Mouse (Mus musculus): ENCODE measurements at regions not wholly inside any gene's neighbourhood (a gene's known extent, or its start where the extent isn't known, plus 50 kb on each side); places are given as distances from the start of the nearest gene placed in this dataset.

DNA sequence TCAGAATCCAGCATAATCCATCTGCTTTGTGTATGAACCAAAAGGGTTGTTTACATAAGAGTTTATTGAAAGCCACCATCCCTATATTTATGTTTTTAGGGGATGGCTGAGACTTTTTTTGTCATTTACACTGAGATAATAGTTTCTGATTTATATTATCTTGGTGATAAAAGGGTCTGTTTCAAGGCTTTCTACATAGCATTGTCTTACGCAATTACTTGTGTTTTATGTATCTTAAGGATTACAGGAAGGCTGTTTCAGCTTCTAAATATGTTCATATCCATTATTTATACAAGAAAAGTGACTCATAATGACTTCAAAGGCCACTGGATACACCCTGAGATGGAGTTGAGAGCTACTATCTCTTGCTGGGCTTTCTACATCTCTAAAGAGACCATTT is 399.3 kb upstream of the Akr1e1 start:
- H3K9me3 ChIP-seq (ENCODE audit: control insufficient read depth, insufficient read depth, low read depth, low read length): no peaks in the 10 kb centered on the region
- TF ChIP-seq HCFC1 (IDR thresholded peaks at IDR 0.05; ENCODE audit: borderline replicate concordance, insufficient read depth, low read length) (no peak), ZNF384 (IDR thresholded peaks at IDR 0.05; ENCODE audit: low read depth, low read length) (no peak), CHD2 (IDR thresholded peaks at IDR 0.05; ENCODE audit: low read depth, low read length) (no peak), ZC3H11A (IDR thresholded peaks at IDR 0.05; ENCODE audit: borderline replicate concordance, low read depth, low read length) (no peak), MAFK (IDR thresholded peaks at IDR 0.05; ENCODE audit: insufficient read depth, low read depth, low read length) (no peak)
- no peak overlapping the region for H3K27ac ChIP-seq (ENCODE audit: insufficient read depth, low read depth, low read length, poor library complexity, severe bottlenecking)
- DNase-seq (ENCODE audit: low read depth, low spot score): no peak
- no peaks in the 10 kb centered on the region for H3K4me1 ChIP-seq (ENCODE audit: control insufficient read depth in 2 of 2, insufficient read depth in 2 of 2, low read length in 2 of 2, poor library complexity in 1 of 2)
- H3K4me3 ChIP-seq (ENCODE audit: insufficient read depth in 1 of 2, low read depth in 1 of 2, low read length in 2 of 2, poor library complexity in 1 of 2, severe bottlenecking in 1 of 2): no peak overlapping the region
- in situ Hi-C loops (cut with MboI; ENCODE audit: low sequenced_read_pairs in 2 of 2, unreplicated experiment in 2 of 2): no loop called here
- H3K9ac ChIP-seq (ENCODE audit: insufficient read depth, low read depth, low read length, poor library complexity, severe bottlenecking): no peak overlapping the region
- no peaks in the 10 kb centered on the region for H3K36me3 ChIP-seq (ENCODE audit: control insufficient read depth, insufficient read depth, low read length, poor library complexity, severe bottlenecking)

GRCm38 (mm10) chr13:5022439-5022838 is 413.5 kb upstream of the Akr1e1 start:
- H3K9ac ChIP-seq (ENCODE audit: insufficient read depth, low read depth, low read length, poor library complexity, severe bottlenecking): no peak overlapping the region
- H3K36me3 ChIP-seq (ENCODE audit: control insufficient read depth, insufficient read depth, low read length, poor library complexity, severe bottlenecking): no peaks in the 10 kb centered on the region
- no peak overlapping the region for H3K4me3 ChIP-seq (ENCODE audit: insufficient read depth in 1 of 2, low read depth in 1 of 2, low read length in 2 of 2, poor library complexity in 1 of 2, severe bottlenecking in 1 of 2)
- in situ Hi-C loops (cut with MboI; ENCODE audit: low sequenced_read_pairs in 2 of 2, unreplicated experiment in 2 of 2): no loop called here
- no peak for DNase-seq (ENCODE audit: low read depth, low spot score)
- H3K9me3 ChIP-seq (ENCODE audit: control insufficient read depth, insufficient read depth, low read depth, low read length): no peaks in the 10 kb centered on the region
- no peak for TF ChIP-seq CHD2 (IDR thresholded peaks at IDR 0.05; ENCODE audit: low read depth, low read length)
- no peak for TF ChIP-seq HCFC1 (IDR thresholded peaks at IDR 0.05; ENCODE audit: borderline replicate concordance, insufficient read depth, low read length)
- TF ChIP-seq ZC3H11A (IDR thresholded peaks at IDR 0.05; ENCODE audit: borderline replicate concordance, low read depth, low read length): no peak
- no peak for TF ChIP-seq MAFK (IDR thresholded peaks at IDR 0.05; ENCODE audit: insufficient read depth, low read depth, low read length)
- TF ChIP-seq ZNF384 (IDR thresholded peaks at IDR 0.05; ENCODE audit: low read depth, low read length): no peak
- H3K27ac ChIP-seq (ENCODE audit: insufficient read depth, low read depth, low read length, poor library complexity, severe bottlenecking): no peak overlapping the region
- H3K4me1 ChIP-seq (ENCODE audit: control insufficient read depth in 2 of 2, insufficient read depth in 2 of 2, low read length in 2 of 2, poor library complexity in 1 of 2): no peaks in the 10 kb centered on the region

GRCm38 (mm10) chr13:5059859-5060258 is 450.9 kb upstream of the Akr1e1 start:
- no peaks in the 10 kb centered on the region for H3K4me1 ChIP-seq (ENCODE audit: control insufficient read depth in 2 of 2, insufficient read depth in 2 of 2, low read length in 2 of 2, poor library complexity in 1 of 2)
- H3K27ac ChIP-seq (ENCODE audit: insufficient read depth, low read depth, low read length, poor library complexity, severe bottlenecking): no peak overlapping the region
- no peaks in the 10 kb centered on the region for H3K9me3 ChIP-seq (ENCODE audit: control insufficient read depth, insufficient read depth, low read depth, low read length)
- no peak for TF ChIP-seq MAFK (IDR thresholded peaks at IDR 0.05; ENCODE audit: insufficient read depth, low read depth, low read length)
- no peak for TF ChIP-seq HCFC1 (IDR thresholded peaks at IDR 0.05; ENCODE audit: borderline replicate concordance, insufficient read depth, low read length)
- TF ChIP-seq CHD2 (IDR thresholded peaks at IDR 0.05; ENCODE audit: low read depth, low read length): no peak
- TF ChIP-seq ZC3H11A (IDR thresholded peaks at IDR 0.05; ENCODE audit: borderline replicate concordance, low read depth, low read length): no peak
- TF ChIP-seq ZNF384 (IDR thresholded peaks at IDR 0.05; ENCODE audit: low read depth, low read length): no peak
- no peak overlapping the region for H3K9ac ChIP-seq (ENCODE audit: insufficient read depth, low read depth, low read length, poor library complexity, severe bottlenecking)
- no peak overlapping the region for H3K4me3 ChIP-seq (ENCODE audit: insufficient read depth in 1 of 2, low read depth in 1 of 2, low read length in 2 of 2, poor library complexity in 1 of 2, severe bottlenecking in 1 of 2)
- in situ Hi-C loops (cut with MboI; ENCODE audit: low sequenced_read_pairs in 2 of 2, unreplicated experiment in 2 of 2): no loop called here
- DNase-seq (ENCODE audit: low read depth, low spot score): no peak
- H3K36me3 ChIP-seq (ENCODE audit: control insufficient read depth, insufficient read depth, low read length, poor library complexity, severe bottlenecking): no peaks in the 10 kb centered on the region

DNA sequence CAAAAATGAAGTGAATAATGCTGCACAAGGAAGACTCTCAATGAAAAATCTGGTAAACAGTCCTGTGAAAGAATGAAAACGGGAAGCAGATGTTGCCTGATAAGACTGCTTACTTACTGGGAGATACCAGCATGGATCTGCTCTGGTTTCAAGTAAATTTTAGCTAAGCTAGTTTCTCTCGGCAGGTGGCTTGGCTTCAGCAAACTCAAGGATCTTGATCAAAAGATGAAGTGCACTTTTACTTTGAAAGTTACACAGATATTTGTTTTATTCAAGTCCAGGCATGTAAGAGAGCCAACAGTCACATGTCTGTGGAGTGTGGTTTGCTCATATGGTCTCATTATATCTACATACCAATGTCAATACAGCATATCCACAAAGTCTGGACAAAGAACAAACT is 451.5 kb upstream of the Akr1e1 start:
- no peak overlapping the region for H3K27ac ChIP-seq (ENCODE audit: insufficient read depth, low read depth, low read length, poor library complexity, severe bottlenecking)
- no peaks in the 10 kb centered on the region for H3K9me3 ChIP-seq (ENCODE audit: control insufficient read depth, insufficient read depth, low read depth, low read length)
- TF ChIP-seq ZC3H11A (IDR thresholded peaks at IDR 0.05; ENCODE audit: borderline replicate concordance, low read depth, low read length) (no peak), CHD2 (IDR thresholded peaks at IDR 0.05; ENCODE audit: low read depth, low read length) (no peak), MAFK (IDR thresholded peaks at IDR 0.05; ENCODE audit: insufficient read depth, low read depth, low read length) (no peak), ZNF384 (IDR thresholded peaks at IDR 0.05; ENCODE audit: low read depth, low read length) (no peak), HCFC1 (IDR thresholded peaks at IDR 0.05; ENCODE audit: borderline replicate concordance, insufficient read depth, low read length) (no peak)
- H3K9ac ChIP-seq (ENCODE audit: insufficient read depth, low read depth, low read length, poor library complexity, severe bottlenecking): no peak overlapping the region
- no peaks in the 10 kb centered on the region for H3K36me3 ChIP-seq (ENCODE audit: control insufficient read depth, insufficient read depth, low read length, poor library complexity, severe bottlenecking)
- no peak for DNase-seq (ENCODE audit: low read depth, low spot score)
- no peaks in the 10 kb centered on the region for H3K4me1 ChIP-seq (ENCODE audit: control insufficient read depth in 2 of 2, insufficient read depth in 2 of 2, low read length in 2 of 2, poor library complexity in 1 of 2)
- H3K4me3 ChIP-seq (ENCODE audit: insufficient read depth in 1 of 2, low read depth in 1 of 2, low read length in 2 of 2, poor library complexity in 1 of 2, severe bottlenecking in 1 of 2): no peak overlapping the region
- in situ Hi-C loops (cut with MboI; ENCODE audit: low sequenced_read_pairs in 2 of 2, unreplicated experiment in 2 of 2): no loop called here

DNA sequence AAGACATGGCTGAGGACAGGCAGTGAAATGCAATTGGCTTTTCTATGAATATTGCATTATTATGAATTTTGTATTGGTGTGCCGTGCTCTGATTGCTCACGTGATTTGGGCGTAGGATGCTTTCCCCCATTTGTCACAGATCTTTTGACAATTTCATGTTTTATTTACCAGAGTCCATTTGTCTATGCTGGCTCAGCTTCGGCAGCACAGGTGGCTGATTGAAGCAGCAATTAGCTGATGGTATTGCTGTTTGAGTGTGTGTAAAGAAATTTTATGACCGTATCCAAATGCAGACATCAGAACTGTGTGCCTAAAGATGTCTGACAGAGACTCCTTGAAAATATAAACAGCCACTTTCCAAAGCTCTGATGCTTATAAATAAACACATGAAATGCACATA is 498.5 kb upstream of the Akr1e1 start:
- Histone ChIP-seq H3K36me3 (ENCODE audit: control insufficient read depth, insufficient read depth, low read length, poor library complexity, severe bottlenecking) (no peaks in the 10 kb centered on the region), H3K4me3 (ENCODE audit: insufficient read depth in 1 of 2, low read depth in 1 of 2, low read length in 2 of 2, poor library complexity in 1 of 2, severe bottlenecking in 1 of 2) (no peak overlapping the region), H3K9ac (ENCODE audit: insufficient read depth, low read depth, low read length, poor library complexity, severe bottlenecking) (no peak overlapping the region), H3K27ac (ENCODE audit: insufficient read depth, low read depth, low read length, poor library complexity, severe bottlenecking) (no peak overlapping the region), H3K9me3 (ENCODE audit: control insufficient read depth, insufficient read depth, low read depth, low read length) (no peaks in the 10 kb centered on the region), H3K4me1 (ENCODE audit: control insufficient read depth in 2 of 2, insufficient read depth in 2 of 2, low read length in 2 of 2, poor library complexity in 1 of 2) (no peaks in the 10 kb centered on the region)
- no peak for TF ChIP-seq ZNF384 (IDR thresholded peaks at IDR 0.05; ENCODE audit: low read depth, low read length)
- no peak for TF ChIP-seq ZC3H11A (IDR thresholded peaks at IDR 0.05; ENCODE audit: borderline replicate concordance, low read depth, low read length)
- no peak for TF ChIP-seq CHD2 (IDR thresholded peaks at IDR 0.05; ENCODE audit: low read depth, low read length)
- no peak for TF ChIP-seq HCFC1 (IDR thresholded peaks at IDR 0.05; ENCODE audit: borderline replicate concordance, insufficient read depth, low read length)
- no peak for TF ChIP-seq MAFK (IDR thresholded peaks at IDR 0.05; ENCODE audit: insufficient read depth, low read depth, low read length)
- no peak for DNase-seq (ENCODE audit: low read depth, low spot score)
- in situ Hi-C loops (cut with MboI; ENCODE audit: low sequenced_read_pairs in 2 of 2, unreplicated experiment in 2 of 2): no loop called here

Data from ES-E14 (cell line).